In genomic region chr11:94597319-94597718, GRCm38 (mm10) we compare ENCODE assay signal across 12 mouse cellular contexts. TPM values are rescaled to one million over a fixed set of nuclear protein-coding genes. Genes with fewer than 3 reads are reported as not detected.
A peak's percentile ranks its signal among the peaks of the same experiment; 100 is the strongest.
DNase-seq lines count a peak whose midpoint lies in the region; ATAC-seq and TF ChIP-seq lines count a peak whose summit lies in the region.
"Had no signal": no experiment of that assay in that cellular context is flagged by ENCODE, and none has a peak within 500 bp of the region (broad histone marks: within the 10 kb centered on the region; RNA-seq: fewer than 3 reads in every experiment).

No protein-coding gene starts in this region.

- no peaks in the 10 kb centered on the region for H3K9me3 ChIP-seq in hindbrain, embryonic 13.5 days
- H3K9me3 ChIP-seq: embryonic facial prominence, embryonic 13.5 days; liver, embryonic 15.5 days; midbrain, embryonic 12.5 days had no signal

- peaks cover 8% of the 10 kb centered on the region for H3K4me1 ChIP-seq in thymus, adult 2 months (replicated peaks; ENCODE audit: control insufficient read depth, insufficient read depth, low read length)
- peaks cover 12% of the 10 kb centered on the region for H3K4me1 ChIP-seq in hindbrain, embryonic 13.5 days (replicated peaks)

- intact Hi-C loops in gastrocnemius, adult 2 months (cut with DNase I), result no loop called here

- no peaks in the 10 kb centered on the region for H3K36me3 ChIP-seq in thymus, adult 2 months (ENCODE audit: control insufficient read depth, insufficient read depth, low read length)
- H3K36me3 ChIP-seq in hindbrain, embryonic 13.5 days, result no peaks in the 10 kb centered on the region
- H3K36me3 ChIP-seq: liver, embryonic 15.5 days; midbrain, embryonic 12.5 days had no signal

- no peak overlapping the region for H3K4me2 ChIP-seq in hindbrain, embryonic 13.5 days
- H3K4me2 ChIP-seq: embryonic facial prominence, embryonic 13.5 days; hindbrain, embryonic 14.5 days; liver, embryonic 15.5 days; midbrain, embryonic 12.5 days had no signal

- no peaks in the 10 kb centered on the region for H3K27me3 ChIP-seq in thymus, adult 2 months (ENCODE audit: control insufficient read depth, insufficient read depth, low read length)
- H3K27me3 ChIP-seq in hindbrain, embryonic 13.5 days, result peaks cover 5% of the 10 kb centered on the region; the same call in 1 of the 2 replicates
- H3K27me3 ChIP-seq: embryonic facial prominence, embryonic 13.5 days; liver, embryonic 15.5 days had no signal

- no peak for TF ChIP-seq CTCF in gastrocnemius, adult 2 months (IDR thresholded peaks at IDR 0.05)
- TF ChIP-seq CTCF in thymus, adult 2 months (IDR thresholded peaks at IDR 0.05; ENCODE audit: borderline replicate concordance, control insufficient read depth, extremely low read depth, insufficient read depth, low read length, poor library complexity), result no peak

- 71% methylated on average over 4 of the region's 4 CpGs for WGBS in thymus, adult 2 months
- 87% methylated on average over 4 of the region's 4 CpGs for WGBS in hindbrain, embryonic 13.5 days

- no peak overlapping the region for H3K27ac ChIP-seq in gastrocnemius, adult 2 months
- no peak overlapping the region for H3K27ac ChIP-seq in thymus, adult 2 months (ENCODE audit: control insufficient read depth, insufficient read depth, low read length)
- no peak overlapping the region for H3K27ac ChIP-seq in hindbrain, embryonic 13.5 days
- H3K27ac ChIP-seq: embryonic facial prominence, embryonic 13.5 days; hindbrain, embryonic 14.5 days; liver, embryonic 15.5 days; midbrain, embryonic 12.5 days had no signal

- no peak for TF ChIP-seq POLR2A in thymus, adult 2 months (IDR thresholded peaks at IDR 0.05; ENCODE audit: control insufficient read depth, extremely low read depth, insufficient read depth, low read length, poor library complexity)

- ATAC-seq in hindbrain, embryonic 13.5 days (ENCODE audit: low FRiP score), result no peak

- DNase-seq in gastrocnemius, adult 2 months, result peak; percentile 54
- no peak for DNase-seq in gastrocnemius, postnatal 4 days (ENCODE audit: low spot score in 2 of 2)
- DNase-seq in lung, adult 18-20 months, result peak; percentile 20 to 33
- no peak for DNase-seq in lung, postnatal 4 days
- DNase-seq in adrenal gland, adult 2 months, result peak; percentile 94
- DNase-seq in kidney, postnatal 14 days, result peak; percentile 86
- DNase-seq in thymus, adult 2 months, result no peak

- no peak overlapping the region for H3K9ac ChIP-seq in hindbrain, embryonic 13.5 days
- H3K9ac ChIP-seq: embryonic facial prominence, embryonic 13.5 days; hindbrain, embryonic 14.5 days; liver, embryonic 15.5 days; midbrain, embryonic 12.5 days had no signal

- no peak overlapping the region for H3K4me3 ChIP-seq in gastrocnemius, adult 2 months
- no peak overlapping the region for H3K4me3 ChIP-seq in thymus, adult 2 months (ENCODE audit: control insufficient read depth, insufficient read depth, low read length)
- H3K4me3 ChIP-seq in hindbrain, embryonic 13.5 days, result no peak overlapping the region
- H3K4me3 ChIP-seq: embryonic facial prominence, embryonic 13.5 days; liver, embryonic 15.5 days; midbrain, embryonic 12.5 days had no signal

RNA-seq across cellular contexts. Expression of gene Acsf2, which starts 4.4 kb away (rescaled TPM):
- 1 to 10 TPM; 1.6 to 3.6 TPM for total RNA-seq in gastrocnemius, adult 2 months (2021)
- 10 to 100 TPM; 10.5 to 11.6 TPM for total RNA-seq in gastrocnemius, postnatal 4 days (2021)
- 100 to 1,000 TPM; 146 to 155 TPM for total RNA-seq in adrenal gland, adult 2 months (2021)
- 149 and 167 TPM in 2 replicates for polyA plus RNA-seq in adrenal gland, adult 2 months (2012; rRNA removed)
- 15.8 and 24.6 TPM in 2 replicates for polyA plus RNA-seq in thymus, adult 2 months (2012; rRNA removed)
- 1.6 and 1.7 TPM in 2 replicates for polyA plus RNA-seq in hindbrain, embryonic 13.5 days (2015; fragmentation: Nextera tagmentation; extraction: Ambion mirVana)

RNA-seq across cellular contexts. Expression of gene Lrrc59, which starts 32.2 kb away (rescaled TPM):
- total RNA-seq in gastrocnemius, adult 2 months (2021), result 10 to 100 TPM; 35.8 to 37.5 TPM
- total RNA-seq in gastrocnemius, postnatal 4 days (2021), result 10 to 100 TPM; 68.8 to 72.2 TPM
- total RNA-seq in adrenal gland, adult 2 months (2021), result 100 to 1,000 TPM; 119 to 128 TPM
- 51.9 and 66.4 TPM in 2 replicates for polyA plus RNA-seq in adrenal gland, adult 2 months (2012; rRNA removed)
- polyA plus RNA-seq in thymus, adult 2 months (2012; rRNA removed), result 62.3 and 68.2 TPM in 2 replicates
- polyA plus RNA-seq in hindbrain, embryonic 13.5 days (2015; fragmentation: Nextera tagmentation; extraction: Ambion mirVana), result 155 and 163 TPM in 2 replicates

RNA-seq across cellular contexts. Expression of gene Chad, which starts 32.5 kb away (rescaled TPM):
- total RNA-seq in gastrocnemius, adult 2 months (2021), result 10 to 100 TPM in 1 of 2 experiments, 1 to 10 TPM in 1; 9.5 to 69.2 TPM
- total RNA-seq in gastrocnemius, postnatal 4 days (2021), result 1 to 10 TPM; 1.5 to 2.8 TPM
- not detected for total RNA-seq in adrenal gland, adult 2 months (2021)
- 0.06 and 0.13 TPM in 2 replicates for polyA plus RNA-seq in adrenal gland, adult 2 months (2012; rRNA removed)
- 0.59 TPM in 2 replicates for polyA plus RNA-seq in thymus, adult 2 months (2012; rRNA removed)
- 0.32 and 0.38 TPM in 2 replicates for polyA plus RNA-seq in hindbrain, embryonic 13.5 days (2015; fragmentation: Nextera tagmentation; extraction: Ambion mirVana)

RNA-seq across cellular contexts. Expression of gene Rsad1, which starts 48.3 kb away (rescaled TPM):
- total RNA-seq in gastrocnemius, adult 2 months (2021), result 1 to 10 TPM; 2.9 to 4.1 TPM
- 1 to 10 TPM; 4.7 to 6.0 TPM for total RNA-seq in gastrocnemius, postnatal 4 days (2021)
- 10 to 100 TPM in 1 of 2 experiments, 1 to 10 TPM in 1; 8.4 to 13.4 TPM for total RNA-seq in adrenal gland, adult 2 months (2021)
- 25.8 and 27.0 TPM in 2 replicates for polyA plus RNA-seq in adrenal gland, adult 2 months (2012; rRNA removed)
- polyA plus RNA-seq in thymus, adult 2 months (2012; rRNA removed), result 5.4 and 6.8 TPM in 2 replicates
- 4.7 and 5.1 TPM in 2 replicates for polyA plus RNA-seq in hindbrain, embryonic 13.5 days (2015; fragmentation: Nextera tagmentation; extraction: Ambion mirVana)

RNA-seq across cellular contexts. Expression of gene Mrpl27, which starts 56.2 kb away (rescaled TPM):
- 10 to 100 TPM; 50.4 to 59.8 TPM for total RNA-seq in gastrocnemius, adult 2 months (2021)
- total RNA-seq in gastrocnemius, postnatal 4 days (2021), result 10 to 100 TPM; 55.3 to 60.3 TPM
- 10 to 100 TPM; 78.0 to 91.6 TPM for total RNA-seq in adrenal gland, adult 2 months (2021)
- polyA plus RNA-seq in adrenal gland, adult 2 months (2012; rRNA removed), result 12.3 and 14.2 TPM in 2 replicates
- 33.9 and 34.7 TPM in 2 replicates for polyA plus RNA-seq in thymus, adult 2 months (2012; rRNA removed)
- polyA plus RNA-seq in hindbrain, embryonic 13.5 days (2015; fragmentation: Nextera tagmentation; extraction: Ambion mirVana), result 144 and 152 TPM in 2 replicates

Comparison
In these comparisons a context has a peak if more than half of its experiments do, and no peak if none do; other contexts are left out.
1. DNase-seq: peak in gastrocnemius, adult 2 months (single experiment), lung, adult 18-20 months (2 of 2), adrenal gland, adult 2 months (single experiment) and kidney, postnatal 14 days (single experiment); none in gastrocnemius, postnatal 4 days (0 of 2), lung, postnatal 4 days (0 of 2) and thymus, adult 2 months (single experiment).
2. RNA of gene Acsf2, which starts 4.4 kb away (total RNA-seq): 146 to 155 TPM in adrenal gland, adult 2 months; 10.5 to 11.6 TPM in gastrocnemius, postnatal 4 days and 1.6 to 3.6 TPM in gastrocnemius, adult 2 months; every median in the first group is over 10 times any median in the second.